Comparison of ENCODE assay signal across 14 mouse cellular contexts in the genomic region with DNA sequence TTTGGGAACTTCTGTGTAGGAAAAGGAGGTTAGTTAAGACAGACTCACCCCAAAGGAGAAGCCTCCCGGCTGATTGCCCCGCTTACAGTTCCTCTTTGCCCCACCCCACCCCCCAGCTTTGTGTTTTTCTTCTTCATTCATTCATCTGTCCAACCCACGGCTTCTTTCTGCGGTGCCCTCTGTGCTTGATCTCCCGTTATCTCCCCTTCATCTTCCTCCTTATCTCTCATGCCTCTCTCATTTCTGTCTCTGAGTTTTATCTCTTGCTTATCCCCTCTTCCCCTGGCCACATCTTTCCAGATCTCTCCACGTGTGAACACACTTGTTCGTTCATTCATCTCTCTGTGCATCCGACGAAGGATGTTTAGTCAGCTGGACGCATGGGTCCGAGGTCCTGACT. TPM values are rescaled to one million over a fixed set of nuclear protein-coding genes. Genes with fewer than 3 reads are reported as not detected.
DNase-seq lines count a peak whose midpoint lies in the region; ATAC-seq and TF ChIP-seq lines count a peak whose summit lies in the region.
"Had no signal": no experiment of that assay in that cellular context is flagged by ENCODE, and none has a peak within 500 bp of the region (broad histone marks: within the 10 kb centered on the region; RNA-seq: fewer than 3 reads in every experiment).

No protein-coding gene starts in this region.

- no peak for ATAC-seq in CD4-positive, CD25-positive, alpha-beta regulatory T cell, adult 4 months
- ATAC-seq in lung, embryonic 14.5 days (ENCODE audit: insufficient read depth): no peak
- ATAC-seq in granulocyte monocyte progenitor cell, adult 5-6 weeks (replicated peaks; ENCODE audit: poor library complexity, severe bottlenecking): 0 out of 2 replicates have a peak, but pooled peaks have one; percentile 8
- ATAC-seq in forebrain, embryonic 16.5 days: no peak
- ATAC-seq: forebrain, embryonic 13.5 days had no signal

- H3K4me3 ChIP-seq in lung, embryonic 14.5 days (ENCODE audit: low read depth, low read length): 0 out of 2 replicates have a peak overlapping the region, but pooled peaks have one; percentile 1
- H3K4me3 ChIP-seq in forebrain, embryonic 16.5 days (replicated peaks; ENCODE audit: low read length): no peak overlapping the region
- H3K4me3 ChIP-seq: forebrain, embryonic 13.5 days; hindbrain, embryonic 12.5 days had no signal

- no peak for TF ChIP-seq CTCF in lung, embryonic 14.5 days (IDR thresholded peaks at IDR 0.05; ENCODE audit: low read depth)

- H3K27me3 ChIP-seq in lung, embryonic 14.5 days (ENCODE audit: insufficient read depth, low read length): peaks cover 37% of the 10 kb centered on the region
- peaks cover 11% of the 10 kb centered on the region for H3K27me3 ChIP-seq in forebrain, embryonic 16.5 days (replicated peaks; ENCODE audit: control insufficient read depth, insufficient read depth, low read length)

- H3K4me2 ChIP-seq in lung, embryonic 14.5 days: no peak overlapping the region
- no peak overlapping the region for H3K4me2 ChIP-seq in forebrain, embryonic 16.5 days (ENCODE audit: low read length)
- H3K4me2 ChIP-seq: forebrain, embryonic 13.5 days; hindbrain, embryonic 12.5 days had no signal

- DNase-seq in CD4-positive, CD25-positive, alpha-beta regulatory T cell, adult 2 months (ENCODE audit: low read depth, low spot score): peak; percentile 56
- no peak for DNase-seq in lung, embryonic 14.5 days
- no peak for DNase-seq in lung, postnatal 36 days
- peak; percentile 60 for DNase-seq in naive thymus-derived CD4-positive, alpha-beta T cell, adult 2 months (ENCODE audit: low read depth)
- no peak for DNase-seq in cerebellum, postnatal 10 days
- DNase-seq: cerebellum, adult 11 months had no signal

- 46% methylated on average over 11 of the region's 11 CpGs for whole genome bisulfite sequencing in lung, embryonic 14.5 days
- WGBS in forebrain, embryonic 16.5 days: 77% methylated on average over 11 of the region's 11 CpGs

- H3K36me3 ChIP-seq in lung, embryonic 14.5 days (ENCODE audit: insufficient read depth): no peaks in the 10 kb centered on the region
- no peaks in the 10 kb centered on the region for H3K36me3 ChIP-seq in forebrain, embryonic 16.5 days (ENCODE audit: control insufficient read depth, insufficient read depth)
- H3K36me3 ChIP-seq: hindbrain, embryonic 12.5 days had no signal

- H3K9me3 ChIP-seq in lung, embryonic 14.5 days (ENCODE audit: low read depth, low read length): no peaks in the 10 kb centered on the region
- no peaks in the 10 kb centered on the region for H3K9me3 ChIP-seq in forebrain, embryonic 16.5 days (ENCODE audit: control insufficient read depth, low read length)
- H3K9me3 ChIP-seq: forebrain, embryonic 13.5 days; hindbrain, embryonic 12.5 days had no signal

- H3K4me1 ChIP-seq in lung, embryonic 14.5 days (ENCODE audit: insufficient read depth): no peaks in the 10 kb centered on the region
- H3K4me1 ChIP-seq in forebrain, embryonic 16.5 days (replicated peaks; ENCODE audit: control insufficient read depth, insufficient read depth, low read length): peaks cover 2% of the 10 kb centered on the region

- no peak overlapping the region for H3K9ac ChIP-seq in lung, embryonic 14.5 days
- no peak overlapping the region for H3K9ac ChIP-seq in forebrain, embryonic 16.5 days (replicated peaks; ENCODE audit: low read depth, low read length)
- H3K9ac ChIP-seq: forebrain, embryonic 13.5 days; hindbrain, embryonic 12.5 days had no signal

- no peak overlapping the region for H3K27ac ChIP-seq in lung, embryonic 14.5 days (ENCODE audit: low read depth)
- H3K27ac ChIP-seq in forebrain, embryonic 16.5 days (ENCODE audit: low read length): no peak overlapping the region
- H3K27ac ChIP-seq: forebrain, embryonic 13.5 days; hindbrain, embryonic 12.5 days had no signal

RNA-seq across cellular contexts. Expression of a gene that starts 0.7 kb away (rescaled TPM):
- polyA plus RNA-seq in CD4-positive, CD25-positive, alpha-beta regulatory T cell, adult 4 months (2017; shearing (Covaris generic)): 10 to 100 TPM; 15.3 to 23.5 TPM
- polyA plus RNA-seq in lung, embryonic 14.5 days (2014; fragmentation: Nextera tagmentation; extraction: Ambion mirVana): 0.12 and 0.21 TPM in 2 replicates
- total RNA-seq in granulocyte monocyte progenitor cell, adult 5-6 weeks (2014; fragmentation: Nextera tagmentation): 5.9 and 12.2 TPM in 2 replicates
- total RNA-seq in granulocyte monocyte progenitor cell, adult 5-6 weeks (2017): 13.1 and 15.2 TPM in 2 replicates
- polyA plus RNA-seq in forebrain, embryonic 16.5 days (2015; fragmentation: Nextera tagmentation; extraction: Ambion mirVana): not detected in 2 replicates
- polyA plus RNA-seq: embryonic facial prominence, embryonic 11.5 days; forebrain, embryonic 13.5 days had no signal

RNA-seq across cellular contexts. Expression of a gene that starts 4.0 kb away (rescaled TPM):
- polyA plus RNA-seq in CD4-positive, CD25-positive, alpha-beta regulatory T cell, adult 4 months (2017; shearing (Covaris generic)): 10 to 100 TPM; 82.7 to 99.0 TPM
- polyA plus RNA-seq in lung, embryonic 14.5 days (2014; fragmentation: Nextera tagmentation; extraction: Ambion mirVana): 0.26 TPM in 1 of 2 replicates, not detected in the other
- total RNA-seq in granulocyte monocyte progenitor cell, adult 5-6 weeks (2014; fragmentation: Nextera tagmentation): not detected in 2 replicates
- total RNA-seq in granulocyte monocyte progenitor cell, adult 5-6 weeks (2017): not detected in 2 replicates
- 0.24 and 0.35 TPM in 2 replicates for polyA plus RNA-seq in forebrain, embryonic 16.5 days (2015; fragmentation: Nextera tagmentation; extraction: Ambion mirVana)
- polyA plus RNA-seq: embryonic facial prominence, embryonic 11.5 days; forebrain, embryonic 13.5 days; hindbrain, embryonic 12.5 days; lung, embryonic 16.5 days had no signal

RNA-seq across cellular contexts. Expression of a gene that starts 6.9 kb away (rescaled TPM):
- polyA plus RNA-seq in CD4-positive, CD25-positive, alpha-beta regulatory T cell, adult 4 months (2017; shearing (Covaris generic)): 100 to 1,000 TPM; 154 to 344 TPM
- 0.43 TPM in 1 of 2 replicates, not detected in the other for polyA plus RNA-seq in lung, embryonic 14.5 days (2014; fragmentation: Nextera tagmentation; extraction: Ambion mirVana)
- total RNA-seq in granulocyte monocyte progenitor cell, adult 5-6 weeks (2014; fragmentation: Nextera tagmentation): 1.6 TPM in 1 of 2 replicates, not detected in the other
- 0.41 and 0.99 TPM in 2 replicates for total RNA-seq in granulocyte monocyte progenitor cell, adult 5-6 weeks (2017)
- 0.24 TPM in 1 of 2 replicates, not detected in the other for polyA plus RNA-seq in forebrain, embryonic 16.5 days (2015; fragmentation: Nextera tagmentation; extraction: Ambion mirVana)
- total RNA-seq: gastrocnemius, postnatal 25 days had no signal
- polyA plus RNA-seq: forebrain, embryonic 13.5 days had no signal

RNA-seq across cellular contexts. Expression of a gene that starts 12.9 kb away (rescaled TPM):
- polyA plus RNA-seq in CD4-positive, CD25-positive, alpha-beta regulatory T cell, adult 4 months (2017; shearing (Covaris generic)): 10 to 100 TPM in 1 of 2 experiments, 1 to 10 TPM in 1; 7.3 to 10.0 TPM
- 11.6 and 14.1 TPM in 2 replicates for polyA plus RNA-seq in lung, embryonic 14.5 days (2014; fragmentation: Nextera tagmentation; extraction: Ambion mirVana)
- 78.7 and 89.0 TPM in 2 replicates for total RNA-seq in granulocyte monocyte progenitor cell, adult 5-6 weeks (2014; fragmentation: Nextera tagmentation)
- total RNA-seq in granulocyte monocyte progenitor cell, adult 5-6 weeks (2017): 55.5 and 115 TPM in 2 replicates
- polyA plus RNA-seq in forebrain, embryonic 16.5 days (2015; fragmentation: Nextera tagmentation; extraction: Ambion mirVana): 4.5 and 4.9 TPM in 2 replicates

RNA-seq across cellular contexts. Expression of a gene that starts 19.5 kb away (rescaled TPM):
- 1 to 10 TPM in 1 of 2 experiments, under 1 TPM in 1; 0.79 to 1.4 TPM for polyA plus RNA-seq in CD4-positive, CD25-positive, alpha-beta regulatory T cell, adult 4 months (2017; shearing (Covaris generic))
- polyA plus RNA-seq in lung, embryonic 14.5 days (2014; fragmentation: Nextera tagmentation; extraction: Ambion mirVana): 0.37 and 0.70 TPM in 2 replicates
- total RNA-seq in granulocyte monocyte progenitor cell, adult 5-6 weeks (2014; fragmentation: Nextera tagmentation): not detected in 2 replicates
- 0.82 TPM in 1 of 2 replicates, not detected in the other for total RNA-seq in granulocyte monocyte progenitor cell, adult 5-6 weeks (2017)
- polyA plus RNA-seq in forebrain, embryonic 16.5 days (2015; fragmentation: Nextera tagmentation; extraction: Ambion mirVana): 0.62 TPM in 1 of 2 replicates, not detected in the other
- polyA plus RNA-seq: embryonic facial prominence, embryonic 11.5 days had no signal

Comparison
In these comparisons a context has a peak if more than half of its experiments do, and no peak if none do; other contexts are left out.
1. DNase-seq: peak in CD4-positive, CD25-positive, alpha-beta regulatory T cell, adult 2 months (single experiment) and naive thymus-derived CD4-positive, alpha-beta T cell, adult 2 months (single experiment); none in lung, embryonic 14.5 days (single experiment), lung, postnatal 36 days (single experiment) and cerebellum, postnatal 10 days (0 of 2).
2. RNA of a gene that starts 0.7 kb away (polyA plus RNA-seq): 15.3 to 23.5 TPM in CD4-positive, CD25-positive, alpha-beta regulatory T cell, adult 4 months; 0.12 to 0.21 TPM in lung, embryonic 14.5 days and not detected in forebrain, embryonic 16.5 days; every median in the first group is over 10 times any median in the second.
3. RNA of a gene that starts 4.0 kb away (polyA plus RNA-seq): 82.7 to 99.0 TPM in CD4-positive, CD25-positive, alpha-beta regulatory T cell, adult 4 months; 0.24 to 0.35 TPM in forebrain, embryonic 16.5 days and 0.26 TPM in lung, embryonic 14.5 days; every median in the first group is over 10 times any median in the second.
4. RNA of a gene that starts 6.9 kb away (polyA plus RNA-seq): 154 to 344 TPM in CD4-positive, CD25-positive, alpha-beta regulatory T cell, adult 4 months; 0.24 TPM in forebrain, embryonic 16.5 days and 0.43 TPM in lung, embryonic 14.5 days; every median in the first group is over 100 times any median in the second.